Mouse (Mus musculus) forebrain, embryonic 11.5 days (tissue): ENCODE data around the gene Ace2. TPM values are rescaled to one million over a fixed set of nuclear protein-coding genes. Genes with fewer than 3 reads are reported as not detected.

ENCODE experiments used
- ATAC-seq: fragments of 200-750 bp; cut with Nextera tagmentation; replicated peaks from 2 replicates; pipeline ENCODE4 v1.8.0; 2017; ENCODE audit warnings: moderate TSS enrichment; ENCODE audit not compliant: low FRiP score
- DNase-seq: peaks from one replicate; pipeline ENCODE4 v3.0.0-alpha.2; 2017; ENCODE audit warnings: low spot score
- H3K27ac ChIP-seq: fragments of 300-500 bp; sonication (generic); 2 replicates; pipeline ENCODE4 v1.5.1; 2014; ENCODE audit warnings: low read depth, low read length
- H3K27me3 ChIP-seq: fragments of 300-500 bp; sonication (generic); 2 replicates; pipeline ENCODE4 v1.6.1; 2014; ENCODE audit warnings: mild to moderate bottlenecking, low read length, mixed read lengths; ENCODE audit not compliant: control insufficient read depth, insufficient read depth
- H3K36me3 ChIP-seq: fragments of 300-500 bp; sonication (generic); 2 replicates; pipeline ENCODE4 v1.6.1; 2014; ENCODE audit warnings: mild to moderate bottlenecking, low read length, moderate library complexity, mixed read lengths; ENCODE audit not compliant: control insufficient read depth, insufficient read depth
- H3K4me1 ChIP-seq: fragments of 300-500 bp; sonication (generic); replicated peaks from 2 replicates; pipeline ENCODE4 v1.6.1; 2014; ENCODE audit warnings: low read length, mixed read lengths; ENCODE audit not compliant: control insufficient read depth, insufficient read depth
- H3K4me2 ChIP-seq: fragments of 300-500 bp; sonication (generic); 2 replicates; pipeline ENCODE4 v1.6.1; 2014; ENCODE audit warnings: low read depth, mild to moderate bottlenecking, low read length, moderate library complexity, mixed read lengths; ENCODE audit not compliant: severe bottlenecking
- H3K4me3 ChIP-seq: fragments of 300-500 bp; sonication (generic); 2 replicates; pipeline ENCODE4 v1.5.1; 2014; ENCODE audit warnings: low read depth, low read length
- H3K9ac ChIP-seq: fragments of 300-500 bp; sonication (generic); 2 replicates; pipeline ENCODE4 v1.6.1; 2014; ENCODE audit warnings: low read length
- H3K9me3 ChIP-seq: fragments of 300-500 bp; sonication (generic); 2 replicates; pipeline ENCODE4 v1.6.1; 2016; ENCODE audit warnings: low read length, mixed read lengths; ENCODE audit not compliant: control insufficient read depth
- WGBS: fragments of 180-500 bp; shearing (Covaris S2); extraction: QIAGEN DNeasy Blood & Tissue Kit; methylation state at CpG from one replicate; pipeline ENCODE4 v1.1.7; 2014; 5-methylcytosine and 5-hydroxymethylcytosine counted together
- polyA plus RNA-seq: library from polyadenylated mRNA; unstranded; fragments of >200 nt; fragmentation: Nextera tagmentation; extraction: Ambion mirVana; gene quantifications from 2 replicates; pipeline ENCODE4 v1.2.1, GENCODE M21; 2014

Gene Ace2
- polyA plus RNA-seq, 1 experiment from 2014 or later, result 0.11 TPM

GRCm38 (mm10) chrX:164113744-164114143, 25.4 kb upstream of the Ace2 start:
- no peak for DNase-seq
- no peaks in the 10 kb centered on the region for H3K36me3 ChIP-seq
- H3K27ac ChIP-seq, result no peak overlapping the region
- WGBS, result 94% methylated on average over 6 of the region's 6 CpGs
- no peak for ATAC-seq
- H3K4me1 ChIP-seq, result no peaks in the 10 kb centered on the region
- H3K4me2 ChIP-seq, result no peak overlapping the region
- no peak overlapping the region for H3K9ac ChIP-seq
- H3K9me3 ChIP-seq, result no peaks in the 10 kb centered on the region
- H3K4me3 ChIP-seq, result no peak overlapping the region
- no peaks in the 10 kb centered on the region; the same call in 1 of the 2 replicates for H3K27me3 ChIP-seq

DNA sequence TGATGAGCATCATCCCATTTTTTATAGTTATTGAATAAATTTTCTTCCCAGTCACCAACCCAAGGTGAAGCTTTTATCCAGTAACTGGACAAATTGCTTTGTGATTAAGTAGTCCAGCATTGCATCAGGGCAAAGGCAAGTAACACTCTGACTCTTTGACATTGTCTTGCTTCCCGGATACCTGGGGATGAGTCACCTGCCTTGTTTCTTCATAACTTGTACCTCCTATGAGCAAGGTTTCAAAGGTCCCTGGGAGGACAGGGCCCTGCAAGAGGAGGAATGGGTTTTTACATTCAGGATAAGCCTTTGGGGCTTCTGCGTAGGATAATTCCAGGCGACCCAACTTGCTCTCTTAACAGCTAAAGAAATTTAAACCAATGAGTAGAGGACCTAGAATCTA, 15.2 kb upstream of the Ace2 start:
- H3K27me3 ChIP-seq, result 0 out of 2 replicates have a peak, but pooled peaks cover 2% of the 10 kb centered on the region
- no peak for ATAC-seq
- H3K4me2 ChIP-seq, result no peak overlapping the region
- 88% methylated on average over 3 of the region's 3 CpGs for WGBS
- H3K9me3 ChIP-seq, result no peaks in the 10 kb centered on the region
- H3K36me3 ChIP-seq, result no peaks in the 10 kb centered on the region
- no peak overlapping the region for H3K4me3 ChIP-seq
- DNase-seq, result no peak
- no peaks in the 10 kb centered on the region for H3K4me1 ChIP-seq
- no peak overlapping the region for H3K27ac ChIP-seq
- H3K9ac ChIP-seq, result no peak overlapping the region

DNA sequence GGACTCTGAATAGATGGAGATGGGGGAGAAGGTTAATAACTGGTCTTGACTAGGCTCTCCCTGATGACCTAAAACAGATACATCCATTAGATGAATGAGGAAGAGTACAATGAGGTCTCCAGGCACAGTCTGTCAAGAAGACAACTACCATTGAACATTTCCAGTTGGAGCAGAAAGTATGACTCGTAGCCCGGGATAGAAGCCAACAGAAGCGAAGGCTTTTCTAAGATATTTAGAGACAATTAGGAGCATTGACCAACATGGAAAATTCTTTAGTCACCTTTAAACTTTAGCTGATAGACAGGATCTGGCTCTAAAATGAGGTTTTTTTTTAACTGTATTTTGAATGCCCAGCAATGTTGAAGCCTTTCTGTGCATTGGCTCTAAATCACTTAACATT, 5.6 kb upstream of the Ace2 start:
- H3K27me3 ChIP-seq, result peaks cover 2% of the 10 kb centered on the region; the same call in 1 of the 2 replicates
- H3K36me3 ChIP-seq, result no peaks in the 10 kb centered on the region
- DNase-seq (no peak), ATAC-seq (no peak)
- no peak overlapping the region for H3K4me2 ChIP-seq
- no peak overlapping the region for H3K27ac ChIP-seq
- no peaks in the 10 kb centered on the region for H3K4me1 ChIP-seq
- no peak overlapping the region for H3K4me3 ChIP-seq
- H3K9ac ChIP-seq, result no peak overlapping the region
- WGBS, result 91% methylated on average over 3 of the region's 3 CpGs
- no peaks in the 10 kb centered on the region for H3K9me3 ChIP-seq

- DNase-seq, result no peak
- H3K9me3 ChIP-seq, result no peaks in the 10 kb centered on the region
- no peak overlapping the region for H3K4me3 ChIP-seq
- no peak overlapping the region for H3K4me2 ChIP-seq
- H3K27ac ChIP-seq, result no peak overlapping the region
- no peak for ATAC-seq
- no peak overlapping the region for H3K9ac ChIP-seq
- H3K36me3 ChIP-seq, result no peaks in the 10 kb centered on the region
- no peaks in the 10 kb centered on the region for H3K4me1 ChIP-seq
- peaks cover 2% of the 10 kb centered on the region; the same call in 1 of the 2 replicates for H3K27me3 ChIP-seq
- 96% methylated on average over 4 of the region's 4 CpGs for WGBS
These were observed 3.8 kb upstream of the Ace2 start for GRCm38 (mm10) chrX:164135304-164135818.

DNA sequence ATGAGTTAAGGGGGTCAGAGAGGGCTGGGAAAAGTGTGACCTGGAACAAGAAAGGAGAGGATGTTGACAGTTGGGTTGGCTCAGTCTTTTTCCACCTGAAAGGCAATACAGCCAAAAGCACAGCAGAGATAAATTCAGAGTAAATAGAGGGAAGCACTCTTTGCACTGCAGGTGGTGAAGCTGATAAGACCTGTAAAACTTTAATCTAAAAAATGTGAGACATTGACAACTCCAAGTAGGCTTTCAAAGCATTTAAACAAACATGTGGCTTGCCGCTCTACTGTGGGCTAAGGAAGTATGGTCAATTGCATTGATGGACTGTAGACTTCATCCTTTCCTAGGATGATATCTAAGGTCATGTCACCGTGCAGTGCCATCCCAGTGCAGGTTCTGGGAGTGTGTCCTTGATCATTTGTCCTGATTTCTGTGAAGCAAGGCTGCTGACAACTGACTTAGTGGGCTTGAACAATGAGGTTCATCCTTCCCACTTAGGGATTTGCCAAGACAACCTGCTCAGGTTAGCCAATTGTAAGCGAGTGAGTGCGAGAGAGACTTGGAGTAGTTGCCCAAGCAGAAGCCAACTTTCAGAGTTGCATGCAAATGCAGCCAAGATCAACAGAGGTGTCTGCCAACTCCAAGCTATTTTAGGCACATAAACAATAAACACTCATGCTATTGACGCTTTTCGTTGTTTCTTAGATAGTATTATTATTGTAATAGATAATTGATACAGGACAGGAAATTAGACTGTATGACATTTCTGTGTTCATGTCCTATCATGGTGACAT, 6.5 kb downstream of the Ace2 start:
- WGBS, result 87% methylated on average over 6 of the region's 6 CpGs
- Histone ChIP-seq H3K4me2 (no peak overlapping the region), H3K36me3 (no peaks in the 10 kb centered on the region), H3K27me3 (no peaks in the 10 kb centered on the region), H3K4me3 (no peak overlapping the region), H3K9me3 (no peaks in the 10 kb centered on the region), H3K27ac (no peak overlapping the region), H3K9ac (no peak overlapping the region), H3K4me1 (no peaks in the 10 kb centered on the region)
- no peak for ATAC-seq
- no peak for DNase-seq

GRCm38 (mm10) chrX:164152703-164153102, 13.6 kb downstream of the Ace2 start:
- H3K36me3 ChIP-seq, result no peaks in the 10 kb centered on the region
- H3K27ac ChIP-seq, result no peak overlapping the region
- no peak overlapping the region for H3K9ac ChIP-seq
- H3K4me1 ChIP-seq, result no peaks in the 10 kb centered on the region
- no peak overlapping the region for H3K4me3 ChIP-seq
- DNase-seq (no peak), ATAC-seq (no peak)
- no peaks in the 10 kb centered on the region for H3K9me3 ChIP-seq
- H3K4me2 ChIP-seq, result no peak overlapping the region
- H3K27me3 ChIP-seq, result no peaks in the 10 kb centered on the region; the same call in 1 of the 2 replicates
- WGBS, result 70% methylated on average over 2 of the region's 2 CpGs

- ATAC-seq (no peak), DNase-seq (no peak)
- Histone ChIP-seq H3K27me3 (no peaks in the 10 kb centered on the region; the same call in 1 of the 2 replicates), H3K4me2 (no peak overlapping the region), H3K9ac (no peak overlapping the region), H3K9me3 (no peaks in the 10 kb centered on the region), H3K27ac (no peak overlapping the region), H3K4me3 (no peak overlapping the region), H3K36me3 (no peaks in the 10 kb centered on the region), H3K4me1 (no peaks in the 10 kb centered on the region)
These were observed 14.5 kb downstream of the Ace2 start for GRCm38 (mm10) chrX:164153606-164154005.

- H3K27ac ChIP-seq, result no peak overlapping the region
- 81% methylated on average over 5 of the region's 5 CpGs for WGBS
- no peaks in the 10 kb centered on the region for H3K4me1 ChIP-seq
- DNase-seq, result no peak
- H3K4me3 ChIP-seq, result no peak overlapping the region
- no peak overlapping the region for H3K4me2 ChIP-seq
- ATAC-seq, result no peak
- no peaks in the 10 kb centered on the region for H3K9me3 ChIP-seq
- H3K9ac ChIP-seq, result no peak overlapping the region
- H3K36me3 ChIP-seq, result no peaks in the 10 kb centered on the region
- H3K27me3 ChIP-seq, result no peaks in the 10 kb centered on the region; the same call in 1 of the 2 replicates
These were observed 15.5 kb downstream of the Ace2 start for GRCm38 (mm10) chrX:164154594-164154993.

DNA sequence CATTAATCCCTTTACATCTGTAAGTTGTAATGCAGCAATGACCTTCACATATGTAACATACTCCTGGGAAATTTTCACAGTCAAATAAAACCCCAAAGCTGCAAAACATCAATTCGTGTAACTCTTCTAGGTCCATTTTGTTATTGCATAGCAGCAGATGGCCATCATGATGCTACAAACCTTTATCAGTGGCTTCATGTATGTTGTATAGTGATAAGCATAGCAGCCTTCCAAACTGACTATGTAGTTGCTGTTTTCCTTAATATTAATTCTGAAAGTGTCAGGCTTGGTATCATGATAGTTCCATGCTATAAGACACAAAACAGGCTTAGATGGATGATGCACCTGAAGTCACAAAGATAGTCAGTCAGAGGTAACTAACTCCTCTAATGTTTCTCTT, 25.5 kb downstream of the Ace2 start:
- 95% methylated on average over 1 of the region's 1 CpGs for WGBS
- Histone ChIP-seq H3K4me1 (no peaks in the 10 kb centered on the region), H3K27me3 (no peaks in the 10 kb centered on the region; the same call in 1 of the 2 replicates)

More for the DNA sequence above, 25.5 kb downstream of the Ace2 start:
- H3K36me3 ChIP-seq, result no peaks in the 10 kb centered on the region
- no peaks in the 10 kb centered on the region for H3K9me3 ChIP-seq
- no peak for DNase-seq
- H3K27ac ChIP-seq, result no peak overlapping the region
- no peak overlapping the region for H3K4me3 ChIP-seq
- no peak for ATAC-seq
- no peak overlapping the region for H3K4me2 ChIP-seq
- H3K9ac ChIP-seq, result no peak overlapping the region
